Mouse (Mus musculus) CD4-positive, CD25-positive, alpha-beta regulatory T cell, adult 2 months (primary cell): ENCODE measurements around the gene Ptges3.
"Not testable (repeated sequence)": the region's sequence is repeated elsewhere in the genome, so short reads cannot be mapped to it uniquely, and the experiment has no call there.

Experiments
- DNase-seq: peaks from one replicate; pipeline ENCODE4 v3.0.0-alpha.2; 2012; ENCODE audit warnings: low read depth, low spot score

Gene Ptges3

GRCm38 (mm10) chr10:128059207-128059981, 640 bp downstream of the Ptges3 start:
- peak; percentile 86 for DNase-seq

- no peak for DNase-seq
Measured at GRCm38 (mm10) chr10:128061109-128061508, 2.4 kb downstream of the Ptges3 start.

- no peak for DNase-seq
Measured at GRCm38 (mm10) chr10:128062221-128062989, 3.7 kb downstream of the Ptges3 start.

- no peak for DNase-seq
Measured at GRCm38 (mm10) chr10:128066072-128066471, 7.3 kb downstream of the Ptges3 start.

GRCm38 (mm10) chr10:128069201-128069600, 10.4 kb downstream of the Ptges3 start:
- DNase-seq: no peak

GRCm38 (mm10) chr10:128070432-128070831, 11.7 kb downstream of the Ptges3 start:
- not testable (repeated sequence) for DNase-seq

GRCm38 (mm10) chr10:128078269-128078668, 19.5 kb downstream of the Ptges3 start:
- DNase-seq: not testable (repeated sequence)

GRCm38 (mm10) chr10:128080496-128080895, 21.7 kb downstream of the Ptges3 start:
- peak; percentile 59 for DNase-seq

- no peak for DNase-seq
Measured at GRCm38 (mm10) chr10:128081807-128082476, 23.2 kb downstream of the Ptges3 start.

- no peak for DNase-seq
Measured at GRCm38 (mm10) chr10:128082477-128082808, 23.7 kb downstream of the Ptges3 start.

- peak; percentile 98 for DNase-seq
Measured at GRCm38 (mm10) chr10:128082880-128083421, 24.2 kb downstream of the Ptges3 start, which contains the start of gene Atp5b. TSS of gene Atp5b (plus strand) at chr10:128083273.

GRCm38 (mm10) chr10:128083688-128084087, 24.9 kb downstream of the Ptges3 start:
- peak; percentile 28 for DNase-seq

GRCm38 (mm10) chr10:128084160-128084559, 25.4 kb downstream of the Ptges3 start:
- DNase-seq: no peak

GRCm38 (mm10) chr10:128086391-128086790, 27.6 kb downstream of the Ptges3 start:
- DNase-seq: peak; percentile 71

- DNase-seq: not testable (repeated sequence)
Measured at GRCm38 (mm10) chr10:128087216-128087615, 28.5 kb downstream of the Ptges3 start.

- no peak for DNase-seq
Measured at GRCm38 (mm10) chr10:128088181-128088580, 29.4 kb downstream of the Ptges3 start.

GRCm38 (mm10) chr10:128089842-128090241, 31.1 kb downstream of the Ptges3 start:
- DNase-seq: no peak

GRCm38 (mm10) chr10:128090651-128091563, 32.2 kb downstream of the Ptges3 start:
- DNase-seq: peak; percentile 94

GRCm38 (mm10) chr10:128091564-128092505, 33.1 kb downstream of the Ptges3 start, which contains the start of gene Baz2a:
TSS of gene Baz2a (plus strand) at chr10:128091577.
- DNase-seq: peak; percentile 89
